In the genomic region with DNA sequence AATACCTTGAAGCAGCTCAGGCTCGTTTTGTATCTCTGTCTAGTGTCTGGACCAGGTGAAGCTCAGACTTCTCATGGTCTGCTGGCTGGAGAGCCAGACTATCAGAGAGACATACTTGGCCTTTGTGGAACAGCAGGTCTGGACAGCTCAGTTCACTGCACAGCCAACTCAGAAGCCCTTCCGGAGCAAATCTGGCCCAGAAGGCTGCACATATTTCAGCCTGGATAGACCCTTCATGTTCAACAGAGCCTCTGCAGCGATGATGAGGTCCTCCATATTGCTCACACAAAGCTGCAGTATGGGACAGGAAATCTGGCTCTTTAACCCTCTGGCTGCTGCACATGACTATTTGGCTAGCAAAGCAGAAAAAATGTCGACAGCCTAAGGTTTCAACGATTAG, we compare ENCODE assay signal across 18 mouse cellular contexts.
DNase-seq lines count a peak whose midpoint lies in the region; ATAC-seq and TF ChIP-seq lines count a peak whose summit lies in the region.
"Had no signal": no experiment of that assay in that cellular context is flagged by ENCODE, and none has a peak within 500 bp of the region (broad histone marks: within the 10 kb centered on the region; RNA-seq: fewer than 3 reads in every experiment).

No protein-coding gene starts in this region.

- no peak overlapping the region for H3K9ac ChIP-seq in forebrain, postnatal 0 days
- no peak overlapping the region for H3K9ac ChIP-seq in forebrain, embryonic 15.5 days (replicated peaks)
- no peak overlapping the region for H3K9ac ChIP-seq in kidney, embryonic 16.5 days (replicated peaks; ENCODE audit: low read length)
- H3K9ac ChIP-seq: heart, embryonic 13.5 days; hindbrain, embryonic 12.5 days had no signal

- ATAC-seq in forebrain, postnatal 0 days: peak; percentile 48; the same call in 1 of the 2 replicates
- ATAC-seq in forebrain, embryonic 15.5 days (replicated peaks): no peak
- ATAC-seq in kidney, embryonic 16.5 days (ENCODE audit: low FRiP score, low TSS enrichment): no peak
- ATAC-seq: hindbrain, embryonic 16.5 days had no signal

- H3K27ac ChIP-seq in forebrain, postnatal 0 days (ENCODE audit: low read depth, low read length): no peak overlapping the region
- H3K27ac ChIP-seq in forebrain, embryonic 15.5 days (replicated peaks): no peak overlapping the region
- H3K27ac ChIP-seq in left cerebral cortex, adult 2 months: no peak overlapping the region
- no peak overlapping the region for H3K27ac ChIP-seq in kidney, embryonic 16.5 days (ENCODE audit: low read length)
- H3K27ac ChIP-seq: embryonic facial prominence, embryonic 10.5 days; heart, embryonic 13.5 days; hindbrain, embryonic 12.5 days had no signal

- no peaks in the 10 kb centered on the region for H3K27me3 ChIP-seq in forebrain, postnatal 0 days (ENCODE audit: insufficient read depth, low read length)
- no peaks in the 10 kb centered on the region for H3K27me3 ChIP-seq in forebrain, embryonic 15.5 days
- H3K27me3 ChIP-seq in kidney, embryonic 16.5 days (ENCODE audit: insufficient read depth, low read length): no peaks in the 10 kb centered on the region
- H3K27me3 ChIP-seq: heart, embryonic 13.5 days; hindbrain, embryonic 12.5 days had no signal

- H3K4me3 ChIP-seq in forebrain, postnatal 0 days (ENCODE audit: low read depth, low read length): no peak overlapping the region
- no peak overlapping the region for H3K4me3 ChIP-seq in forebrain, embryonic 15.5 days
- H3K4me3 ChIP-seq in left cerebral cortex, adult 2 months: no peak overlapping the region
- no peak overlapping the region for H3K4me3 ChIP-seq in kidney, embryonic 16.5 days (ENCODE audit: low read length)
- H3K4me3 ChIP-seq: embryonic facial prominence, embryonic 10.5 days; heart, embryonic 13.5 days; hindbrain, embryonic 12.5 days had no signal

- H3K4me2 ChIP-seq in forebrain, postnatal 0 days (ENCODE audit: low read depth): no peak overlapping the region
- no peak overlapping the region for H3K4me2 ChIP-seq in forebrain, embryonic 15.5 days (replicated peaks)
- H3K4me2 ChIP-seq in kidney, embryonic 16.5 days (replicated peaks; ENCODE audit: low read depth, low read length): no peak overlapping the region
- H3K4me2 ChIP-seq: heart, embryonic 13.5 days; hindbrain, embryonic 12.5 days had no signal

- no peaks in the 10 kb centered on the region for H3K4me1 ChIP-seq in forebrain, postnatal 0 days (ENCODE audit: insufficient read depth)
- H3K4me1 ChIP-seq in forebrain, embryonic 15.5 days: 0 out of 2 replicates have a peak, but pooled peaks cover 4% of the 10 kb centered on the region
- no peaks in the 10 kb centered on the region for H3K4me1 ChIP-seq in kidney, embryonic 16.5 days (ENCODE audit: insufficient read depth, low read length)
- H3K4me1 ChIP-seq: embryonic facial prominence, embryonic 10.5 days; heart, embryonic 13.5 days; hindbrain, embryonic 12.5 days had no signal

- intact Hi-C loops in left cerebral cortex, postnatal 4 days (cut with DNase I): no loop called here
- intact Hi-C loops in left cerebral cortex, adult 2 months (cut with DNase I): no loop called here

- WGBS in forebrain, postnatal 0 days: 58% methylated on average over 5 of the region's 5 CpGs
- WGBS in forebrain, embryonic 15.5 days: 64% methylated on average over 5 of the region's 5 CpGs
- 72% methylated on average over 5 of the region's 5 CpGs for WGBS in kidney, embryonic 16.5 days

- no peak for TF ChIP-seq CTCF in forebrain, postnatal 0 days (IDR thresholded peaks at IDR 0.05; ENCODE audit: low read depth)
- no peak for TF ChIP-seq CTCF in left cerebral cortex, adult 2 months (IDR thresholded peaks at IDR 0.05)

- peak; percentile 48 to 54 for DNase-seq in cerebellum, postnatal 14 days
- DNase-seq in cerebellum, adult 11 months: no peak
- DNase-seq in forebrain, postnatal 0 days: peak; percentile 41
- peak; percentile 8 for DNase-seq in left cerebral cortex, postnatal 4 days
- DNase-seq in left cerebral cortex, adult 2 months (ENCODE audit: extremely low spot score in 1 of 2, low spot score in 2 of 2): no peak
- peak; percentile 12 for DNase-seq in brain, embryonic 18.5 days (ENCODE audit: low read depth, low spot score)
- DNase-seq: adrenal gland, adult 2 months; adrenal gland, postnatal 25 days; gastrocnemius, postnatal 36 days; heart, adult 11 months; heart, postnatal 36 days; kidney, adult 11 months had no signal

- H3K36me3 ChIP-seq in forebrain, postnatal 0 days (ENCODE audit: insufficient read depth): no peaks in the 10 kb centered on the region
- H3K36me3 ChIP-seq in forebrain, embryonic 15.5 days: no peaks in the 10 kb centered on the region
- H3K36me3 ChIP-seq in kidney, embryonic 16.5 days (ENCODE audit: insufficient read depth, low read length): no peaks in the 10 kb centered on the region
- H3K36me3 ChIP-seq: embryonic facial prominence, embryonic 10.5 days; heart, embryonic 13.5 days; hindbrain, embryonic 12.5 days had no signal

- no peaks in the 10 kb centered on the region for H3K9me3 ChIP-seq in forebrain, postnatal 0 days (ENCODE audit: low read length)
- no peaks in the 10 kb centered on the region for H3K9me3 ChIP-seq in forebrain, embryonic 15.5 days
- no peaks in the 10 kb centered on the region for H3K9me3 ChIP-seq in kidney, embryonic 16.5 days (ENCODE audit: low read length)
- H3K9me3 ChIP-seq: embryonic facial prominence, embryonic 10.5 days; heart, embryonic 13.5 days; hindbrain, embryonic 12.5 days had no signal

Comparison
In these comparisons a context has a peak if more than half of its experiments do, and no peak if none do; other contexts are left out.
1. DNase-seq: peak in cerebellum, postnatal 14 days (2 of 2), forebrain, postnatal 0 days (single experiment), left cerebral cortex, postnatal 4 days (single experiment) and brain, embryonic 18.5 days (single experiment); none in cerebellum, adult 11 months (single experiment) and left cerebral cortex, adult 2 months (0 of 2).